Mouse (Mus musculus) liver, adult 2 months (tissue): ENCODE measurements at regions not wholly inside any gene's neighbourhood (a gene's known extent, or its start where the extent isn't known, plus 50 kb on each side); places are given as distances from the start of the nearest gene placed in this dataset.

ENCODE experiments used
- DNase-seq: peaks from one replicate; pipeline ENCODE4 v3.0.0-alpha.2; 2011; ENCODE audit warnings: low read depth, low spot score; ENCODE audit errors: extremely low read depth
- H3K27ac ChIP-seq: fragments of 200-500 bp; replicated peaks from 2 replicates; pipeline ENCODE4 v1.5.1; 2012; ENCODE audit warnings: low read depth, mild to moderate bottlenecking, control low read depth, inconsistent platforms, low read length; ENCODE audit not compliant: insufficient read depth
- H3K27me3 ChIP-seq: fragments of 200-500 bp; 2 replicates; pipeline ENCODE4 v1.6.1; 2012; ENCODE audit warnings: mild to moderate bottlenecking, moderate library complexity, low read length, inconsistent platforms; ENCODE audit not compliant: control insufficient read depth, insufficient read depth
- H3K36me3 ChIP-seq: fragments of 200-500 bp; 2 replicates; pipeline ENCODE4 v1.6.1; 2012; ENCODE audit warnings: low read length, inconsistent platforms; ENCODE audit not compliant: control insufficient read depth, insufficient read depth
- H3K4me1 ChIP-seq: fragments of 200-500 bp; 2 replicates; pipeline ENCODE4 v1.6.1; 2011; ENCODE audit warnings: low read length; ENCODE audit not compliant: control insufficient read depth, insufficient read depth
- H3K4me3 ChIP-seq: fragments of 200-500 bp; 2 replicates; pipeline ENCODE4 v1.5.1; 2011; ENCODE audit warnings: low read depth, mild to moderate bottlenecking, control low read depth, low read length, moderate library complexity; ENCODE audit not compliant: insufficient read depth
- H3K79me2 ChIP-seq: fragments of 200-500 bp; 2 replicates; pipeline ENCODE4 v1.6.1; 2012; ENCODE audit warnings: inconsistent platforms, mild to moderate bottlenecking, low read length, moderate library complexity; ENCODE audit not compliant: control insufficient read depth, insufficient read depth
- H3K9ac ChIP-seq: fragments of 200-500 bp; 2 replicates; pipeline ENCODE4 v1.6.1; 2012; ENCODE audit warnings: low read depth, mild to moderate bottlenecking, control low read depth, inconsistent platforms, low read length
- CTCF ChIP-seq: fragments of 200-500 bp; IDR thresholded peaks from 2 replicates; pipeline ENCODE4 v1.5.1; 2011; ENCODE audit warnings: low read depth, low read length, control low read depth
- POLR2A ChIP-seq: fragments of 200-500 bp; IDR thresholded peaks from 2 replicates; pipeline ENCODE4 v1.6.1; 2011; ENCODE audit warnings: low read length, control low read depth; ENCODE audit not compliant: insufficient read depth; ENCODE audit errors: extremely low read depth
- WGBS: fragments of 180-500 bp; shearing (Covaris S2); methylation state at CpG from one replicate; pipeline ENCODE4 v1.1.7; 2018; 5-methylcytosine and 5-hydroxymethylcytosine counted together

GRCm38 (mm10) chr11:84676377-84677078 is 142.8 kb downstream of the Mrm1 start:
- 55% methylated on average over 18 of the region's 18 CpGs for WGBS
- Histone ChIP-seq H3K9ac (no peak overlapping the region), H3K36me3 (no peaks in the 10 kb centered on the region), H3K27ac (no peak overlapping the region), H3K4me3 (no peak overlapping the region), H3K27me3 (peaks cover 9% of the 10 kb centered on the region; the same call in 1 of the 2 replicates), H3K79me2 (no peaks in the 10 kb centered on the region), H3K4me1 (no peaks in the 10 kb centered on the region)
- TF ChIP-seq POLR2A, result no peak
- no peak for TF ChIP-seq CTCF
- DNase-seq, result no peak

- H3K79me2 ChIP-seq, result no peaks in the 10 kb centered on the region
- H3K27ac ChIP-seq, result no peak overlapping the region
- no peak for TF ChIP-seq POLR2A
- TF ChIP-seq CTCF, result no peak
- DNase-seq, result no peak
- 55% methylated on average over 18 of the region's 18 CpGs for WGBS
- no peak overlapping the region for H3K4me3 ChIP-seq
- H3K4me1 ChIP-seq, result no peaks in the 10 kb centered on the region
- H3K27me3 ChIP-seq, result peaks cover 9% of the 10 kb centered on the region; the same call in 1 of the 2 replicates
- no peaks in the 10 kb centered on the region for H3K36me3 ChIP-seq
- no peak overlapping the region for H3K9ac ChIP-seq
Measured at GRCm38 (mm10) chr11:84672841-84673473, 146.4 kb downstream of the Mrm1 start.

- H3K27me3 ChIP-seq, result 0 out of 2 replicates have a peak, but pooled peaks cover 3% of the 10 kb centered on the region
- H3K79me2 ChIP-seq, result no peaks in the 10 kb centered on the region
- WGBS, result 82% methylated on average over 6 of the region's 6 CpGs
- H3K36me3 ChIP-seq, result no peaks in the 10 kb centered on the region
- no peak for DNase-seq
- H3K9ac ChIP-seq, result no peak overlapping the region
- H3K27ac ChIP-seq, result no peak overlapping the region
- TF ChIP-seq POLR2A, result no peak
- no peak for TF ChIP-seq CTCF
- H3K4me1 ChIP-seq, result no peaks in the 10 kb centered on the region
- H3K4me3 ChIP-seq, result no peak overlapping the region
Measured at GRCm38 (mm10) chr11:84671585-84671984, 146.2 kb upstream of the Lhx1 start.

GRCm38 (mm10) chr11:84667711-84668110 is 142.4 kb upstream of the Lhx1 start:
- H3K27me3 ChIP-seq, result no peaks in the 10 kb centered on the region
- WGBS, result 67% methylated on average over 4 of the region's 4 CpGs
- no peaks in the 10 kb centered on the region for H3K79me2 ChIP-seq
- no peak overlapping the region for H3K27ac ChIP-seq
- no peak overlapping the region for H3K4me3 ChIP-seq
- H3K9ac ChIP-seq, result no peak overlapping the region
- TF ChIP-seq POLR2A, result no peak
- TF ChIP-seq CTCF, result no peak
- no peak for DNase-seq
- H3K4me1 ChIP-seq, result no peaks in the 10 kb centered on the region
- H3K36me3 ChIP-seq, result no peaks in the 10 kb centered on the region

- Histone ChIP-seq H3K4me3 (no peak overlapping the region), H3K4me1 (no peaks in the 10 kb centered on the region), H3K27ac (no peak overlapping the region), H3K36me3 (no peaks in the 10 kb centered on the region), H3K9ac (no peak overlapping the region), H3K79me2 (no peaks in the 10 kb centered on the region), H3K27me3 (no peaks in the 10 kb centered on the region)
- DNase-seq, result no peak
- 65% methylated on average over 3 of the region's 3 CpGs for WGBS
- TF ChIP-seq POLR2A, result no peak
Measured at GRCm38 (mm10) chr11:84664258-84664657, 138.9 kb upstream of the Lhx1 start.

- Histone ChIP-seq H3K4me3 (no peak overlapping the region), H3K36me3 (no peaks in the 10 kb centered on the region), H3K27me3 (no peaks in the 10 kb centered on the region)
Measured at GRCm38 (mm10) chr11:84661981-84662380, 136.6 kb upstream of the Lhx1 start.

More at GRCm38 (mm10) chr11:84661981-84662380, 136.6 kb upstream of the Lhx1 start:
- no peak for DNase-seq
- 14% methylated on average over 7 of the region's 7 CpGs for WGBS
- no peak overlapping the region for H3K9ac ChIP-seq
- H3K27ac ChIP-seq, result no peak overlapping the region
- no peaks in the 10 kb centered on the region for H3K4me1 ChIP-seq
- no peak for TF ChIP-seq POLR2A
- TF ChIP-seq CTCF, result no peak
- no peaks in the 10 kb centered on the region for H3K79me2 ChIP-seq
